Mouse (Mus musculus) myocyte (in vitro differentiated cells): ENCODE measurements around the gene Camta1.

ENCODE experiments used
- POLR2A ChIP-seq: IDR thresholded peaks from one replicate; pipeline ENCODE4 v1.6.1; 2011; ENCODE audit warnings: low read depth, mild to moderate bottlenecking, control low read depth, moderate library complexity; ENCODE audit not compliant: insufficient read length
- SRF ChIP-seq: IDR thresholded peaks from one replicate; pipeline ENCODE4 v1.6.1; 2011; ENCODE audit warnings: low read depth; ENCODE audit not compliant: control insufficient read depth, insufficient read length

DNA sequence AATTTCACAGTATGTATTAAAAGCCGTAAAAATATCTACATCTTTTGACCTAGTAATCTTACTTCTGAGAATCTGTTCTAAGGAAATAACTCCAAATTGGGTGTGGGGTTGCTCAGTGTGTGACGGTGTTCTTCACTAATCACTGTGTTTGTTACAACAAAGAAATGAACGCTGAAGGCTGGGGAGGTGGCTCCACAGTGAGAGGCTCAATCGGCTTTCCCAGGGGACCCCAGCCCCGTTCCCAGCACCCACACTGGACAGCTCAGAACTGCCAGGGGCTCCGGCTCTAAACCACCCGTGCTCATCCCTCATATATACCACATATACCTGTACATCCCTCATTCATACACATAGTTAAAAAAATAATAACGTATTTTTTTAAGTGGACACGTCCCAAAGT lies 1.8 kb upstream of the Camta1 start:
- TF ChIP-seq POLR2A (no peak), SRF (no peak)
